Mouse (Mus musculus) olfactory bulb, adult 2 months (tissue): Measurements from ENCODE around the gene 1500011B03Rik. TPM values are rescaled to one million over a fixed set of nuclear protein-coding genes. Genes with fewer than 3 reads are reported as not detected.

Experiments used
- H3K27ac ChIP-seq: fragments of 200-500 bp; 2 replicates; pipeline ENCODE4 v1.5.1; 2012; ENCODE audit warnings: low read depth, low read length; ENCODE audit not compliant: insufficient read depth
- H3K4me1 ChIP-seq: fragments of 200-500 bp; 2 replicates; pipeline ENCODE4 v1.6.1; 2012; ENCODE audit warnings: low read length; ENCODE audit not compliant: control insufficient read depth, insufficient read depth
- H3K4me3 ChIP-seq: fragments of 200-500 bp; 2 replicates; pipeline ENCODE4 v1.5.1; 2012; ENCODE audit warnings: mild to moderate bottlenecking, low read depth, low read length, moderate library complexity; ENCODE audit not compliant: insufficient read depth
- CTCF ChIP-seq: fragments of 200-500 bp; IDR thresholded peaks from 2 replicates; pipeline ENCODE4 v1.5.1; 2012; ENCODE audit warnings: low read depth, mild to moderate bottlenecking, low read length, moderate library complexity; ENCODE audit not compliant: insufficient read depth
- POLR2A ChIP-seq: fragments of 200-500 bp; IDR thresholded peaks from 2 replicates; pipeline ENCODE4 v1.6.1; 2012; ENCODE audit warnings: mild to moderate bottlenecking, low read depth, low read length, moderate library complexity; ENCODE audit not compliant: insufficient read depth
- WGBS: fragments of 180-500 bp; shearing (Covaris S2); methylation state at CpG from one replicate; pipeline ENCODE4 v1.1.7; 2018; 5-methylcytosine and 5-hydroxymethylcytosine counted together
- polyA plus RNA-seq: library from polyadenylated mRNA; stranded (reverse); fragments of >200 nt; gene quantifications from 2 replicates; pipeline ENCODE4 v1.2.4, GENCODE M21; 2012; ENCODE audit warnings: low replicate concordance; ENCODE audit not compliant: missing spikeins, insufficient read depth, insufficient read length

1500011B03Rik gene
- polyA plus RNA-seq, 1 experiment = not detected

DNA sequence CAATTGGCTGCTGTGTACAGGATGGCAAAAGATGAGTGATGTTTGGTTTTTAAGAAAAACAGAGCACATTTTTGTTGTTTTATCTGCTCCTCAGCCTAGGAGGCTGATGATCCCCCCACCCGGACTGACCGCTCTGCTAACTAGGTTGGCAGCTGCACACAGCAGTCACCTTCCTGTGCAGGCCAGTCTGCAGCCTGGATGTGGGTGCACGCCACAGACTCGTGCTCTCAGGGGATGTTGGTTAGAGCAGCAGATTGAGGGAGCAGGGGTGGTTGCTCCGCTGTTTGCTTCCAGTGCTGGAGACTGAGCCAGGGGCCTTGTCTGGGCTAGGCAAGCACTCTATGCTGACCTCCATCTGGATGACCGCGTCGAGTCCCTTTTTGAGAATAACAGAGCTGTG, 53.5 kb downstream of the 1500011B03Rik start:
- no peak overlapping the region for H3K4me3 ChIP-seq
- WGBS = 87% methylated on average over 8 of the region's 8 CpGs
- TF ChIP-seq POLR2A (no peak), CTCF (no peak)
- no peak overlapping the region for H3K27ac ChIP-seq
- H3K4me1 ChIP-seq = peaks cover 18% of the 10 kb centered on the region; the same call in 1 of the 2 replicates

GRCm38 (mm10) chr5:114767185-114767584, 56.1 kb downstream of the 1500011B03Rik start:
- Histone ChIP-seq H3K4me3 (no peak overlapping the region), H3K27ac (no peak overlapping the region), H3K4me1 (peaks cover 18% of the 10 kb centered on the region; the same call in 1 of the 2 replicates)
- WGBS = 83% methylated on average over 7 of the region's 7 CpGs
- TF ChIP-seq CTCF = no peak
- no peak for TF ChIP-seq POLR2A

GRCm38 (mm10) chr5:114766686-114767085, 56.6 kb downstream of the 1500011B03Rik start:
- WGBS = 90% methylated on average over 8 of the region's 8 CpGs
- Histone ChIP-seq H3K4me3 (no peak overlapping the region), H3K27ac (no peak overlapping the region), H3K4me1 (peaks cover 15% of the 10 kb centered on the region; the same call in 1 of the 2 replicates)
- no peak for TF ChIP-seq CTCF
- TF ChIP-seq POLR2A = no peak

DNA sequence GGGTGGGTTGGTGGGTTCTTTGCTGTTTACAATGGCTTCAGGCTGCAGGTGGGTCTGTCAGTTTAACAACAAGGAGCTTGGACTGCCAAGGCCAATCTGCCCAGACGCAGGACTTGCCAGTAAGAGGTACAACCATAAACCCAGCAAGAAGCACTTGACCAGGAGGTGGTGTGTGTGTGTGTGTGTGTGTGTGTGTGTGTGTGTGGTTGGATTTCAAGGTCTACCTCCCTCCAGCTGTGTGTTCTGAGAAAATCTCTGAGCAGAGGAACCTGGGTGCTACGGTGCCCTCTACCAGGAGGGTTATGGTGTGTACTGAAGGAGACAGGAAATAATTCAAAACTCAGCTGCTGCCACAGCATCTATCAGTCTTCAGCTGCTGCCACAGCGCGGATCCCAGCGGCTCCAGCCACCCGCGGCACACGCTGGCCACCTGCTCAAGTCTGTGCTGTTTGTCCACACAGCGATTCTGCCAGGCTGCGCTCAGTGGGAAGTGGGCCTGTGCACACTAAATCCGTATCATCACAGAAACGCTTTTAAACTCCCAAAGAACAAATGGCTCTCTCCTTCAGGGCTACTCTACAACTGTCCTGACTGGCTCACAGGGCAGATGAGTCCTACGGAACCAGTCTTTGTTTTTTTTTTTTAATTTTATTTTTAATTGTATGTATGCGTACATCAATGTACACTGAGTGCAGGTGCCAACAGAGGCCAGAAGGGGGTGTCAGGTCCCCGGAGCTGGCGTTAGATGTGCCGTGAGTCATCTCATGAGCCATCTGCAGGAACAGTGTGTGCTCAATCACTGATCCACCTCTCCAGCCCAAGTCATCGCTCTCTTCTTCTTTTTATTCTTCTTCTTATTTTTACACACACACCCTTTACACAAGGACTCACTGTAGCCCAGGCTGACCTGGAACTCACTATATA, 58.2 kb downstream of the 1500011B03Rik start:
- TF ChIP-seq POLR2A (no peak), CTCF (no peak)
- Histone ChIP-seq H3K27ac (no peak overlapping the region), H3K4me3 (no peak overlapping the region), H3K4me1 (peaks cover 15% of the 10 kb centered on the region; the same call in 1 of the 2 replicates)
- 70% methylated on average over 18 of the region's 18 CpGs for WGBS

GRCm38 (mm10) chr5:114761980-114762379, 61.3 kb downstream of the 1500011B03Rik start:
- Histone ChIP-seq H3K4me3 (no peak overlapping the region), H3K27ac (no peak overlapping the region), H3K4me1 (peaks cover 8% of the 10 kb centered on the region; the same call in 1 of the 2 replicates)
- TF ChIP-seq CTCF (no peak), POLR2A (no peak)
- 77% methylated on average over 8 of the region's 8 CpGs for WGBS

DNA sequence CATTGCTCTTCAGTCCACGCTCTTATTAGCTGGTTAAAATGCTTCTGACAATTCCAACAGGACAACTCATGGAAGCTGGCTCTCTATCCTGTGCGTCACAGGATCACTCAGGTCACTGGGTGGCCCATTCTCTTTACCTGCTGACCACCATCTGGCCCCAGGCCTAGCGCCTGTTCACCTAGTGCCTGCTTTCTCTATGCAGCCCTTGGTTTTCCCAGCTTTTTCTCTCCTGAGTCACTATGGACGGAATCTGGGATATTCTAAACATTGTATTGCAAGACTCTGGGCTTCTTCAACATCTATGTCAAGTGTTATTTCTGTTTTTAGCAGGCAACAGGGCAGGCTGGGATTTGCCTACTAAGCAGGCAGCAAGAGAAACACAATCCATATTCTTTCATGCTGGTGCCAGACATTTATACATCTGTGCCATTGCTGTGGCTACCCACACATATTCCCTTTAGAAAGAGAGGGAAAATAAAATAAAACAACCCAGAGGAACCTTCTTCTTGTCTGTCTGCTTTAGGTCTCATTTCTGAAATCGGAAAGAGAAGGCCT, 63.7 kb downstream of the 1500011B03Rik start:
- TF ChIP-seq CTCF (no peak), POLR2A (no peak)
- H3K4me1 ChIP-seq = no peaks in the 10 kb centered on the region
- 91% methylated on average over 5 of the region's 5 CpGs for whole genome bisulfite sequencing
- H3K27ac ChIP-seq = no peak overlapping the region
- H3K4me3 ChIP-seq = no peak overlapping the region

Other genes with a start within 250 kb of the 1500011B03Rik start
- gene Trpv4, start 165.0 kb downstream of the 1500011B03Rik start, polyA plus RNA-seq = not detected in 2 replicates
- gene Gltp, start 132.5 kb downstream of the 1500011B03Rik start, polyA plus RNA-seq = not detected in 2 replicates
- not detected in 2 replicates for gene Tchp, start 115.7 kb downstream of the 1500011B03Rik start, polyA plus RNA-seq
- gene Ankrd13a, start 48.8 kb downstream of the 1500011B03Rik start, polyA plus RNA-seq = not detected in 2 replicates
- not detected in 2 replicates for gene Git2, start 48.0 kb downstream of the 1500011B03Rik start, polyA plus RNA-seq
- gene 4930519G04Rik, start 30.2 kb upstream of the 1500011B03Rik start, polyA plus RNA-seq = not detected in 2 replicates
- not detected in 2 replicates for gene Gm9936, start 35.2 kb upstream of the 1500011B03Rik start, polyA plus RNA-seq
- not detected in 2 replicates for gene Oasl2, start 73.5 kb upstream of the 1500011B03Rik start, polyA plus RNA-seq
- not detected in 2 replicates for gene Oasl1, start 99.8 kb upstream of the 1500011B03Rik start, polyA plus RNA-seq
- not detected in 2 replicates for gene 2210016L21Rik, start 118.7 kb upstream of the 1500011B03Rik start, polyA plus RNA-seq
- not detected in 2 replicates for gene Hnf1a, start 147.6 kb upstream of the 1500011B03Rik start, polyA plus RNA-seq
- gene Sppl3, start 187.7 kb upstream of the 1500011B03Rik start, polyA plus RNA-seq = not detected in 2 replicates